Mouse (Mus musculus) lung, embryonic 14.5 days (tissue): ENCODE data around the gene Gm45062. TPM values are rescaled to one million over a fixed set of nuclear protein-coding genes. Genes with fewer than 3 reads are reported as not detected.
"Not testable (repeated sequence)": the region's sequence is repeated elsewhere in the genome, so short reads cannot be mapped to it uniquely, and the experiment has no call there.

Experiments
- ATAC-seq: fragments of 200-750 bp; cut with Nextera tagmentation; 2 replicates; pipeline ENCODE4 v1.8.0; 2017; ENCODE audit warnings: mild to moderate bottlenecking, moderate TSS enrichment, moderate library complexity; ENCODE audit not compliant: insufficient read depth
- DNase-seq: peaks from one replicate; pipeline ENCODE4 v3.0.0-alpha.2; 2015
- H3K27ac ChIP-seq: fragments of 300-500 bp; sonication (generic); 2 replicates; pipeline ENCODE4 v1.5.1; 2014; ENCODE audit warnings: low read depth, mild to moderate bottlenecking, moderate library complexity
- H3K27me3 ChIP-seq: fragments of 300-500 bp; sonication (generic); 2 replicates; pipeline ENCODE4 v1.6.1; 2014; ENCODE audit warnings: low read length, control low read depth; ENCODE audit not compliant: insufficient read depth
- H3K36me3 ChIP-seq: fragments of 300-500 bp; sonication (generic); 2 replicates; pipeline ENCODE4 v1.6.1; 2014; ENCODE audit warnings: control low read depth; ENCODE audit not compliant: insufficient read depth
- H3K4me1 ChIP-seq: fragments of 300-500 bp; sonication (generic); 2 replicates; pipeline ENCODE4 v1.6.1; 2014; ENCODE audit warnings: antibody characterized with exemption, control low read depth; ENCODE audit not compliant: insufficient read depth
- H3K4me2 ChIP-seq: fragments of 300-500 bp; sonication (generic); 2 replicates; pipeline ENCODE4 v1.6.1; 2014; ENCODE audit warnings: mild to moderate bottlenecking
- H3K4me3 ChIP-seq: fragments of 300-500 bp; sonication (generic); 2 replicates; pipeline ENCODE4 v1.5.1; 2014; ENCODE audit warnings: low read depth, low read length
- H3K9ac ChIP-seq: fragments of 300-500 bp; sonication (generic); 2 replicates; pipeline ENCODE4 v1.6.1; 2014
- H3K9me3 ChIP-seq: fragments of 300-500 bp; sonication (generic); 2 replicates; pipeline ENCODE4 v1.6.1; 2016; ENCODE audit warnings: low read depth, low read length, control low read depth
- CTCF ChIP-seq: IDR thresholded peaks from 2 replicates; pipeline ENCODE4 v1.5.1; 2016; ENCODE audit warnings: antibody characterized with exemption, low read depth
- WGBS: fragments of 180-500 bp; shearing (Covaris S2); extraction: QIAGEN DNeasy Blood & Tissue Kit; methylation state at CpG from one replicate; pipeline ENCODE4 v1.1.7; 2014; 5-methylcytosine and 5-hydroxymethylcytosine counted together
- polyA plus RNA-seq: library from polyadenylated mRNA; unstranded; fragments of >200 nt; fragmentation: Nextera tagmentation; extraction: Ambion mirVana; gene quantifications from 2 replicates; pipeline ENCODE4 v1.2.1, GENCODE M21; 2014

Gene Gm45062
- polyA plus RNA-seq, 1 experiment from 2014 or later: 9.8 TPM

- no peaks in the 10 kb centered on the region for H3K27me3 ChIP-seq
- H3K9ac ChIP-seq: 0 out of 2 replicates have a peak overlapping the region, but pooled peaks have one; percentile 16
- no peak for TF ChIP-seq CTCF
- no peaks in the 10 kb centered on the region for H3K9me3 ChIP-seq
- ATAC-seq: no peak
- peak overlapping the region; percentile 73 for H3K4me2 ChIP-seq
- H3K4me1 ChIP-seq: 0 out of 2 replicates have a peak, but pooled peaks cover 7% of the 10 kb centered on the region
- no peaks in the 10 kb centered on the region for H3K36me3 ChIP-seq
- H3K4me3 ChIP-seq: peak overlapping the region; percentile 92
- peak; percentile 42 for DNase-seq
- no peak overlapping the region for H3K27ac ChIP-seq
- WGBS: 24% methylated on average over 8 of the region's 8 CpGs
Observed at GRCm38 (mm10) chr6:8512416-8512815, 253.2 kb downstream of the Gm45062 start.

DNA sequence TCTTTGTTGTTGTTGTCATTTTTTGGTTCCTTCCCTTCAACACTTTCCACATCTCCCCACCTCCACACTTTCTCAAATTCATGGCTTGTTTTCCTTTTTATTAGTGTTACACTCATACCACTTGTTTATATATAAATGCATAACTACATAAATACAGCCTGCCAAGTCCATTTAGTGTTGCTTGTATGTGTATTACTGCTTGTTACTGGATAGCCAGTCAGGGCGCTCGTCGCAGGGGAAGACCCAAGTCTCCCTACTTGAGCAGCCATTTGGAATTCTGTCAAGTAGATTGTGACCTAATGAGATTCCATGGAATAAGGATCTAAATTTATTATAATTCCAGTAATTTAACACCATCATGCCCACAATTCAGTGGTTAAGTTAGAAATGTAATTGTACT is 260.4 kb downstream of the Gm45062 start:
- no peak overlapping the region for H3K27ac ChIP-seq
- H3K4me3 ChIP-seq: no peak overlapping the region
- no peaks in the 10 kb centered on the region for H3K36me3 ChIP-seq
- H3K9ac ChIP-seq: no peak overlapping the region
- H3K27me3 ChIP-seq: no peaks in the 10 kb centered on the region
- H3K4me2 ChIP-seq: no peak overlapping the region
- no peak for TF ChIP-seq CTCF
- no peaks in the 10 kb centered on the region for H3K4me1 ChIP-seq
- WGBS: 51% methylated on average over 3 of the region's 3 CpGs
- DNase-seq (peak; percentile 73), ATAC-seq (peak; percentile 74)
- H3K9me3 ChIP-seq: no peaks in the 10 kb centered on the region

DNA sequence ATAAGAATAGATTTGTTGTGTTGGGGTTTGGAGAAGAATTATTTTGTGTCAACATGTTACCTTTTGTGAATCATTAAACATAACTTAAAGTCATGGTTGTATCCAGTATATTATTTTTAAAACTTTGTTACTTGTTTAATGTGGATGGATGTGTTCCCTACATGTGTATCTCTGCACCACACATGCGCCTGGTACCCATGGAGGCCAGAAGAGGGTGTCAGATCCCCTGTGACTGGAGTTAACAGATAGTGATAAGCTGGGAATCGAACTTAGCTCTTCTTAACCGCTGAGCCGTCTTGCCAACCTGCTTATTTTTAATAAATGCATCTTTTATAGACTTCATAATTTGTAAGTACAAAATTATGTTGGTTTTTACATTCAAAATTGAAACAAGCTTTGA is 262.0 kb downstream of the Gm45062 start:
- Histone ChIP-seq H3K4me3 (no peak overlapping the region), H3K4me2 (no peak overlapping the region), H3K27ac (no peak overlapping the region), H3K4me1 (no peaks in the 10 kb centered on the region), H3K9ac (no peak overlapping the region), H3K36me3 (no peaks in the 10 kb centered on the region), H3K9me3 (no peaks in the 10 kb centered on the region), H3K27me3 (no peaks in the 10 kb centered on the region)
- no peak for ATAC-seq
- TF ChIP-seq CTCF: no peak
- 94% methylated on average over 4 of the region's 4 CpGs for WGBS
- no peak for DNase-seq

- no peaks in the 10 kb centered on the region for H3K4me1 ChIP-seq
- no peaks in the 10 kb centered on the region for H3K36me3 ChIP-seq
- H3K9me3 ChIP-seq: no peaks in the 10 kb centered on the region
- no peaks in the 10 kb centered on the region for H3K27me3 ChIP-seq
- ATAC-seq (no peak), DNase-seq (no peak)
- no peak overlapping the region for H3K4me2 ChIP-seq
- H3K9ac ChIP-seq: no peak overlapping the region
- no peak for TF ChIP-seq CTCF
- 77% methylated on average over 5 of the region's 5 CpGs for WGBS
- no peak overlapping the region for H3K27ac ChIP-seq
- H3K4me3 ChIP-seq: no peak overlapping the region
Observed at GRCm38 (mm10) chr6:8524717-8525116, 265.5 kb downstream of the Gm45062 start.

DNA sequence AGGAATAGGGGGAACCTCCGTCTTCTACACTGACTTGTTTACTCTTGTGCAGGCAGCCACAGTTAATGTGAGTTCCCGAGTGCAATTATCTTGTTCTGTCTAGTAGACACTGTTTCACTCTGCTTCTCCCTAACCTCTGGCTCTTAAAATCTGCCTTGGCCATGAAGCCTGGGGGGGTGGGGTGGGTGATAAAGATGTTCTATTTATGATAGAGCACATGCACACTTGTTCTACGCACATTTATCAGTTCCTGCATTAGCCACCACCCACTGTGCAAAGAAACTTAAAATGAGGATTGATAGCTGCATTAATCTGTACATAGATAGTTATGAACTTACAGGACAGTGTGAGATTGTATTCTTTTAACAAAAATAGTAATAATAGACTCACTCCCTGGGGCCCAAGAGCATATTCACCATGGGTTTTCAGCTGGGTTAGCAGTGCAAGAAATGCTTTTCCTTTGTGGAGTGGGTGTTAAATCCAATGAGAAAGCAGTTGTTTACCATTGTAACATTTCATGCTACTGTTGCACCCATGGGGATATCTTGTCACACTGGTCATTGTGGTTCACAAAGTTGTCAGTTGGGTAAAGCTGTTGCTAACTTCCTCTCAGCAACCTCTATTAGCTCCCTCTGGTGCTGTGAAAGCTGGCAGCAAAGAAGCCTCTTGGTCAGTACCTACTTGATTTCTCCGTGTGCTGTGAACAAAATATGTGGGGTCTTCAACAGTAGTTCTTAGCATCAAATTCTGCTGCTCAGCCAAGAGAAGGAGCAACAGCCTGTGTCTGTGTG is 272.0 kb downstream of the Gm45062 start:
- Histone ChIP-seq H3K4me2 (no peak overlapping the region), H3K27me3 (no peaks in the 10 kb centered on the region), H3K4me1 (no peaks in the 10 kb centered on the region), H3K36me3 (no peaks in the 10 kb centered on the region), H3K9me3 (no peaks in the 10 kb centered on the region), H3K27ac (no peak overlapping the region), H3K9ac (no peak overlapping the region), H3K4me3 (no peak overlapping the region)
- DNase-seq (no peak), ATAC-seq (no peak)
- 62% methylated on average over 4 of the region's 4 CpGs for WGBS
- TF ChIP-seq CTCF: no peak

- Histone ChIP-seq H3K4me2 (no peak overlapping the region), H3K9me3 (no peaks in the 10 kb centered on the region), H3K4me1 (no peaks in the 10 kb centered on the region), H3K36me3 (no peaks in the 10 kb centered on the region), H3K4me3 (no peak overlapping the region), H3K9ac (no peak overlapping the region), H3K27me3 (no peaks in the 10 kb centered on the region), H3K27ac (no peak overlapping the region)
- no peak for DNase-seq
- 75% methylated on average over 2 of the region's 2 CpGs for WGBS
- no peak for ATAC-seq
- no peak for TF ChIP-seq CTCF
Observed at GRCm38 (mm10) chr6:8536944-8537343, 277.7 kb downstream of the Gm45062 start.

GRCm38 (mm10) chr6:8541531-8541930 is 282.3 kb downstream of the Gm45062 start:
- H3K4me3 ChIP-seq, H3K36me3 ChIP-seq, ATAC-seq, H3K27ac ChIP-seq, H3K9ac ChIP-seq, H3K4me2 ChIP-seq, H3K27me3 ChIP-seq, H3K9me3 ChIP-seq, H3K4me1 ChIP-seq, DNase-seq: not testable (repeated sequence)
- WGBS: 94% methylated on average over 2 of the region's 4 CpGs
